Mouse (Mus musculus) left cerebral cortex, postnatal 36 days (tissue): ENCODE measurements around the gene AC129217.1. TPM values are rescaled to one million over a fixed set of nuclear protein-coding genes. Genes with fewer than 3 reads are reported as not detected.
"Not testable (repeated sequence)": the region's sequence is repeated elsewhere in the genome, so short reads cannot be mapped to it uniquely, and the experiment has no call there.

Experiments
- DNase-seq, 2 experiments: peaks; one replicate each; pipeline ENCODE4 v3.0.0; 2021 to 2022; ENCODE audit warnings: low spot score in 2 of 2, mixed read lengths in 1 of 2
- intact Hi-C: fragments of 180-260 bp; cut with DNase I; formaldehyde crosslinking; loops from one replicate; pipeline ENCODE4 v1.15.1; 2025
- total RNA-seq, 2 experiments: library from RNA; stranded (reverse); gene quantifications; 2 replicates each; pipeline ENCODE4 v1.2.3; 2021

The AC129217.1 gene
- total RNA-seq, 2 experiments from 2014 or later: not detected

GRCm38 (mm10) chr19:8820424-8820956 lies 9.1 kb upstream of the AC129217.1 start:
- no peak for DNase-seq
- intact Hi-C loops: loop anchor here (2.0 to 5.0 kb wide), 2 partner anchors 18 to 48 kb away; partner anchors contain the start of genes Gng3, Tmem179b and Tmem223

- no peak for DNase-seq
- intact Hi-C loops: loop anchor here (2.0 to 5.0 kb wide), 2 partner anchors 18 to 49 kb away; partner anchors contain the start of genes Gng3, Tmem179b and Tmem223
Observed at GRCm38 (mm10) chr19:8821146-8821545, 8.4 kb upstream of the AC129217.1 start.

- no peak for DNase-seq
- intact Hi-C loops: loop anchor here (5.0 kb wide), 1 partner anchor 50 kb away; the partner anchor contains the start of genes Tmem179b and Tmem223
Observed at GRCm38 (mm10) chr19:8822696-8823095, 6.9 kb upstream of the AC129217.1 start.

- intact Hi-C loops: no loop called here
Observed at GRCm38 (mm10) chr19:8830664-8831063, 1.1 kb downstream of the AC129217.1 start.

GRCm38 (mm10) chr19:8831262-8831661 lies 1.7 kb downstream of the AC129217.1 start:
- DNase-seq: no peak

More at GRCm38 (mm10) chr19:8830664-8831063, 1.1 kb downstream of the AC129217.1 start:
- DNase-seq: no peak

GRCm38 (mm10) chr19:8832971-8833370 lies 3.4 kb downstream of the AC129217.1 start:
- intact Hi-C loops: no loop called here
- DNase-seq: no peak

More at GRCm38 (mm10) chr19:8831262-8831661, 1.7 kb downstream of the AC129217.1 start:
- intact Hi-C loops: no loop called here

GRCm38 (mm10) chr19:8836327-8836726 lies 6.8 kb downstream of the AC129217.1 start:
- DNase-seq: not testable (repeated sequence)
- intact Hi-C loops: loop anchor here (5.0 kb wide), 1 partner anchor 116 kb away; the partner anchor contains the start of gene Tut1

- intact Hi-C loops: loop anchor here (5.0 kb wide), 1 partner anchor 115 kb away; the partner anchor contains the start of gene Tut1
- DNase-seq: peak; percentile 81 to 87
Observed at GRCm38 (mm10) chr19:8837251-8837791, 7.7 kb downstream of the AC129217.1 start, which contains the start of gene Bscl2. Bscl2 (plus strand) TSS chr19:8837467.

GRCm38 (mm10) chr19:8838041-8838730 lies 8.6 kb downstream of the AC129217.1 start:
- intact Hi-C loops: loop anchor here (2.0 to 5.0 kb wide), 2 partner anchors 17 to 114 kb away; partner anchors contain the start of genes Hnrnpul2 and Tut1
- peak in 1 of 2 experiments; percentile 39 for DNase-seq

GRCm38 (mm10) chr19:8839103-8839907 lies 9.7 kb downstream of the AC129217.1 start, which contains the start of gene Gng3:
Gng3 (minus strand) TSS chr19:8839194.
- intact Hi-C loops: loop anchor here (2.0 to 5.0 kb wide), 2 partner anchors 19 to 113 kb away; partner anchors contain the start of genes Hnrnpul2 and Tut1
- DNase-seq: peak; percentile 85 to 87

GRCm38 (mm10) chr19:8839908-8840791 lies 10.6 kb downstream of the AC129217.1 start:
- DNase-seq: peak; percentile 79
- intact Hi-C loops: loop anchor here (2.0 to 5.0 kb wide), 3 partner anchors 19 to 112 kb away; partner anchors contain the start of genes Ganab, Hnrnpul2 and Tut1

GRCm38 (mm10) chr19:8841012-8841411 lies 11.4 kb downstream of the AC129217.1 start:
- intact Hi-C loops: loop anchor here (5.0 kb wide), 1 partner anchor 56 kb away; the partner anchor contains the start of gene Ganab
- DNase-seq: no peak

GRCm38 (mm10) chr19:8842961-8843360 lies 13.4 kb downstream of the AC129217.1 start:
- intact Hi-C loops: loop anchor here (5.0 kb wide), 1 partner anchor 54 kb away; the partner anchor contains the start of gene Ganab
- no peak for DNase-seq

- intact Hi-C loops: loop anchor here (5.0 kb wide), 1 partner anchor 53 kb away; the partner anchor contains the start of gene Ganab
- peak; percentile 62 to 75 for DNase-seq
Observed at GRCm38 (mm10) chr19:8844371-8845129, 15.0 kb downstream of the AC129217.1 start.

GRCm38 (mm10) chr19:8848356-8848755 lies 18.8 kb downstream of the AC129217.1 start:
- intact Hi-C loops: no loop called here
- DNase-seq: no peak

- intact Hi-C loops: no loop called here
- DNase-seq: no peak
Observed at GRCm38 (mm10) chr19:8850402-8850901, 20.9 kb downstream of the AC129217.1 start, which contains the start of gene Lrrn4cl. Lrrn4cl (plus strand) TSS chr19:8850768.

- no peak for DNase-seq
- intact Hi-C loops: no loop called here
Observed at GRCm38 (mm10) chr19:8851639-8852038, 22.1 kb downstream of the AC129217.1 start.
